Mouse (Mus musculus) heart, postnatal 0 days (tissue): ENCODE measurements around the gene Ewsr1.

ENCODE experiments used
- CTCF ChIP-seq: IDR thresholded peaks from 2 replicates; pipeline ENCODE4 v1.5.1; 2016; ENCODE audit warnings: antibody characterized with exemption, control low read depth, low read depth
- EP300 ChIP-seq: IDR thresholded peaks from 2 replicates; pipeline ENCODE4 v1.6.1; 2016; ENCODE audit warnings: antibody characterized with exemption, low read depth

DNA sequence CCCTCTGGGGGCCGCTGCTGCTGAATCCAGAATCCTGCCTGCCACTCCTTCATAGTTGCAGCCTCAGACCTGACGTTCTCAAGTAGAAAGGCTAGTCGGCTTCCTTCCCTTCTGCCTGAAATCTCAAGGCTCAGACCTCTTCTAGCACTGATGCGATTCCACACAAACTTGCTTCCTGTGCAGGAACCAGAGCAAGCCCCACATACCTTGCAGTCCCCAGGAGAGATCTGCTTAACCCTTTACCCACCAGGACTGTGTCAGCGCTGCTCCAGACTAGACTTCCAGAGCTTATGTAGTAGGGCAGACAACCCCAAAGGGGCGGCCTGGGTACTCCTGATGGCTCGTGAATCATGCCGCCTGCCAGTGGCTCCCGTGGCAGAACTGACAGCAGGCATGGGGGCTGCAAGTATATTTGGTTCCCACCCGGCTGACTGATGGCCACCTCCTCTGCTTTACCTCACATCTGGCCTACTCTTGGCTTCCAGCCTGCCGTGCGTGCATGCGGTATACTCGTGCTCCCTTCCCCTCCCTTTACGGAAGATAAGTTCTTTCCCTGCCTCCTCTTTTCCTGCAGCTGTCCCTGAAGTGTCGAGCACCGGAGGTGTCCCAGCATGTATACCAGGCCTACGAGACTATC, 57.8 kb downstream of the Ewsr1 start:
- TF ChIP-seq CTCF: no peak
- no peak for TF ChIP-seq EP300
